Mouse (Mus musculus) embryonic fibroblast, embryonic 13.5 days (primary cell): ENCODE measurements at regions not wholly inside any gene's neighbourhood (a gene's known extent, or its start where the extent isn't known, plus 50 kb on each side); places are given as distances from the start of the nearest gene placed in this dataset.

ENCODE experiments used
- CTCF ChIP-seq: IDR thresholded peaks from 2 replicates; pipeline ENCODE4 v1.5.1; 2011; ENCODE audit warnings: mild to moderate bottlenecking, control low read depth, low read length, moderate library complexity, borderline replicate concordance; ENCODE audit not compliant: insufficient read depth
- POLR2A ChIP-seq: IDR thresholded peaks from 2 replicates; pipeline ENCODE4 v1.6.1; 2011; ENCODE audit warnings: low read depth, mild to moderate bottlenecking, control low read depth, low read length, moderate library complexity

DNA sequence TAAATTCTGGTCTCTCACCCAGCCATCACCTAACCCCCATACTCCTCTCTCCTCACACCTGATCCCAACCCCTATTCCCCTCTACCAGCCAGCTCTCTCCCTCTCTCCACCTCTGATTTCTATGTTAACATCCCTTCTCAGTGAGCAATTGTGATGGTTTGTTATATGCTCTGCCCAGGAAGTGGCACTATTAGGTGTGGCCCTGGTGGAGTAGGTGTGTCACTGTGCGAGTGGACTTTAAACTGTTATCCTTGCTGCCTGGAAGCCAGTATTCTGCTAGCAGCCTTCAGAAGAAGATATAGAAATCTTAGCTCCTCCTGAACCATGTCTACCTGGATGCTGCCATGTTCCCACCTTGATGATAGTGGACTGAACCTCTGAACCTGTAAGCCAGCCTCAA, 114.4 kb upstream of the Vegfc start:
- TF ChIP-seq POLR2A (no peak), CTCF (no peak)
